Mouse (Mus musculus) bone marrow macrophage, adult 2 months (primary cell): ENCODE data around the gene Sorcs1. TPM values are rescaled to one million over a fixed set of nuclear protein-coding genes. Genes with fewer than 3 reads are reported as not detected.

Experiments
- H3K27ac ChIP-seq: 2 replicates; pipeline ENCODE4 v1.5.1; 2012; ENCODE audit warnings: low read depth, low read length; ENCODE audit not compliant: insufficient read depth
- H3K4me1 ChIP-seq: 2 replicates; pipeline ENCODE4 v1.6.1; 2012; ENCODE audit warnings: low read length; ENCODE audit not compliant: control insufficient read depth, insufficient read depth
- H3K4me3 ChIP-seq: 2 replicates; pipeline ENCODE4 v1.5.1; 2012; ENCODE audit warnings: mild to moderate bottlenecking, low read length, moderate library complexity; ENCODE audit not compliant: insufficient read depth
- CTCF ChIP-seq: IDR thresholded peaks from 2 replicates; pipeline ENCODE4 v1.5.1; 2012; ENCODE audit warnings: low read depth, mild to moderate bottlenecking, low read length, moderate library complexity
- POLR2A ChIP-seq: IDR thresholded peaks from 2 replicates; pipeline ENCODE4 v1.6.1; 2012; ENCODE audit warnings: mild to moderate bottlenecking, low read depth, low read length, borderline replicate concordance
- polyA plus RNA-seq: library from polyadenylated mRNA; stranded (reverse); fragments of >200 nt; gene quantifications from 2 replicates; pipeline ENCODE4 v1.2.4, GENCODE M21; 2012; ENCODE audit not compliant: missing spikeins, insufficient read depth, insufficient read length

The Sorcs1 gene
- polyA plus RNA-seq, 1 experiment = not detected

- H3K4me1 ChIP-seq = no peaks in the 10 kb centered on the region
- no peak for TF ChIP-seq POLR2A
- TF ChIP-seq CTCF = no peak
- H3K27ac ChIP-seq = no peak overlapping the region
- H3K4me3 ChIP-seq = no peak overlapping the region
Observed at GRCm38 (mm10) chr19:50134656-50135055, 543.8 kb downstream of the Sorcs1 start.

DNA sequence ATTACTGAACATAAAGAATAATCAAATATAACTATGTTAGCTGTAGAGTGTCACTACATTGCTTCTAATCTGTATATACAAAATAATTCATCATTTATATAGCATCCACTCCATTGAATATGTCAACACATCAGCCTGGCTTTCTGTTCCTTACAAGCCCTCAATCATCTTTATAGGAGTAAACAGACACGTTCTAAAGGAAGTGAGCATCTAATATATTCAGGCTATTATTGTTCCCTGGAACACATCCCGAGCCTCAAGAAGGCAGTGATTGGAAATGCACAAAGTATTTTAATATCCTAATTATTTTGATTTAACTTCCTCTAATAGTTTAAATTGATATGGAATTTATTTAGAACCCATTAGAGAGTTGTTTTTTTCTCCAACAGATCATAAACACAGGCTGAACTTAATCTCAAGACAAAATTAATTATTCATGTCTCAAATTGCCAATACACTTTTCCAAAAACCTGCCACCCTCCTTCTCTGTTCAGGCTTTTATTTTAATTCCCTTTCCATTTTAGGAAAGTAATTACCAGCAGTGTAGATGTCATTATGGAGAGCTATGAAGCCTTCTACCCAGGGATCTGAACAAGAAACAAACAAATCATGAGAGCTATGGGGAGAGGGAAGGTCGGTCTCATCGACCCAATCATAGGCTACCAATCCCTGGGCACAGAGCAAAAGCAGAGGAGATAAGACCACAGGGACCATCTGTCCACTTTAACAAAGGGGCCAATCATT lies 572.4 kb downstream of the Sorcs1 start:
- Histone ChIP-seq H3K4me1 (no peaks in the 10 kb centered on the region), H3K4me3 (no peak overlapping the region), H3K27ac (no peak overlapping the region)
- TF ChIP-seq CTCF = no peak
